Mouse (Mus musculus) ES-E14 (cell line): ENCODE results near the gene Flna. TPM values are rescaled to one million over a fixed set of nuclear protein-coding genes. Genes with fewer than 3 reads are reported as not detected.

Source experiments
- DNase-seq: peaks from one replicate; pipeline ENCODE4 v3.0.0-alpha.2; 2013; ENCODE audit warnings: low read depth, low spot score
- H3K27ac ChIP-seq: 2 replicates; pipeline ENCODE4 v1.5.1; 2012; ENCODE audit warnings: low read depth, mild to moderate bottlenecking, low read length, moderate library complexity, mixed read lengths; ENCODE audit not compliant: poor library complexity, insufficient read depth, severe bottlenecking
- H3K36me3 ChIP-seq: 2 replicates; pipeline ENCODE4 v1.6.1; 2012; ENCODE audit warnings: mild to moderate bottlenecking, low read length, moderate library complexity, mixed read lengths; ENCODE audit not compliant: control insufficient read depth, poor library complexity, insufficient read depth, severe bottlenecking
- H3K4me1 ChIP-seq, 2 experiments: fragments of 150-350 bp in 1 of 2; sonication (generic) in 1 of 2; 2 replicates each; pipeline ENCODE4 v1.6.1; 2012; ENCODE audit warnings: low read length in 2 of 2, mild to moderate bottlenecking in 1 of 2, mixed read lengths in 1 of 2; ENCODE audit not compliant: control insufficient read depth in 2 of 2, insufficient read depth in 2 of 2, poor library complexity in 1 of 2
- H3K4me3 ChIP-seq, 2 experiments: fragments of 150-350 bp in 1 of 2; sonication (generic) in 1 of 2; 2 replicates each; pipeline ENCODE4 v1.5.1; 2012; ENCODE audit warnings: low read length in 2 of 2, low read depth in 1 of 2, mild to moderate bottlenecking in 1 of 2, mixed read lengths in 1 of 2; ENCODE audit not compliant: insufficient read depth in 1 of 2, poor library complexity in 1 of 2, severe bottlenecking in 1 of 2
- H3K9ac ChIP-seq: 2 replicates; pipeline ENCODE4 v1.6.1; 2012; ENCODE audit warnings: low read depth, mild to moderate bottlenecking, low read length, mixed read lengths; ENCODE audit not compliant: poor library complexity, insufficient read depth, severe bottlenecking
- H3K9me3 ChIP-seq: fragments of 150-350 bp; sonication (generic); 2 replicates; pipeline ENCODE4 v1.6.1; 2012; ENCODE audit warnings: low read depth, mild to moderate bottlenecking, low read length; ENCODE audit not compliant: control insufficient read depth, insufficient read depth
- CHD2 ChIP-seq: IDR thresholded peaks from 2 replicates; pipeline ENCODE4 v1.6.1; 2014; ENCODE audit warnings: mild to moderate bottlenecking, low read depth, low read length, inconsistent platforms
- HCFC1 ChIP-seq: IDR thresholded peaks from 2 replicates; pipeline ENCODE4 v1.6.1; 2012; ENCODE audit warnings: low read length, inconsistent platforms, borderline replicate concordance; ENCODE audit not compliant: insufficient read depth
- MAFK ChIP-seq: IDR thresholded peaks from 2 replicates; pipeline ENCODE4 v1.6.1; 2014; ENCODE audit warnings: mild to moderate bottlenecking, low read depth, low read length, inconsistent platforms; ENCODE audit not compliant: insufficient read depth
- ZC3H11A ChIP-seq: IDR thresholded peaks from 2 replicates; pipeline ENCODE4 v1.6.1; 2012; ENCODE audit warnings: low read depth, mild to moderate bottlenecking, inconsistent platforms, low read length, borderline replicate concordance
- ZNF384 ChIP-seq: IDR thresholded peaks from 2 replicates; pipeline ENCODE4 v1.6.1; 2012; ENCODE audit warnings: low read depth, low read length, inconsistent platforms
- in situ Hi-C, 2 experiments: fragments of 600-800 bp; cut with MboI; formaldehyde crosslinking; loops; one replicate each; pipeline ENCODE4 v1.15.1; 2025; ENCODE audit warnings: low sequenced_read_pairs in 2 of 2, inconsistent platforms in 1 of 2; ENCODE audit not compliant: unreplicated experiment in 2 of 2
- total RNA-seq: library from RNA; depleted of rRNA; stranded (reverse); fragments of 300-350 nt; gene quantifications from 2 replicates; pipeline ENCODE4 v1.2.3, GENCODE M21; 2012; rRNA removed

Flna gene
- total RNA-seq, 1 experiment, result 687 TPM

GRCm38 (mm10) chrX:74203556-74203955, 46.1 kb downstream of the Flna start:
- no peak overlapping the region for H3K4me3 ChIP-seq
- in situ Hi-C loops, result no loop called here
- no peaks in the 10 kb centered on the region for H3K4me1 ChIP-seq
- no peaks in the 10 kb centered on the region for H3K9me3 ChIP-seq
- DNase-seq, result no peak
- no peak overlapping the region for H3K9ac ChIP-seq
- TF ChIP-seq ZNF384, result no peak
- TF ChIP-seq MAFK, result no peak
- no peak for TF ChIP-seq HCFC1
- no peak for TF ChIP-seq CHD2
- TF ChIP-seq ZC3H11A, result no peak
- no peaks in the 10 kb centered on the region for H3K36me3 ChIP-seq
- no peak overlapping the region for H3K27ac ChIP-seq

GRCm38 (mm10) chrX:74176959-74177358, 72.7 kb downstream of the Flna start, which contains the start of gene Tktl1:
Tktl1 (plus strand) TSS chrX:74177259.
- no peaks in the 10 kb centered on the region for H3K4me1 ChIP-seq
- in situ Hi-C loops, result no loop called here
- no peak for DNase-seq
- no peak within 1 kb of the TSS for H3K9ac ChIP-seq
- no peaks in the 10 kb centered on the region for H3K9me3 ChIP-seq
- no peak for TF ChIP-seq HCFC1
- TF ChIP-seq MAFK, result no peak
- no peak for TF ChIP-seq CHD2
- no peak for TF ChIP-seq ZC3H11A
- TF ChIP-seq ZNF384, result no peak
- no peak within 1 kb of the TSS for H3K4me3 ChIP-seq
- no peaks in the 10 kb centered on the region for H3K36me3 ChIP-seq
- no peak within 1 kb of the TSS for H3K27ac ChIP-seq

Other genes starting within 250 kb of the Flna start
- gene Irak1, start 225.9 kb downstream of the Flna start, total RNA-seq, result 35.9 and 49.0 TPM in 2 replicates
- gene Opn1mw, start 122.4 kb downstream of the Flna start, total RNA-seq, result not detected in 2 replicates
- 9.6 and 10.4 TPM in 2 replicates for gene Mecp2, start 114.5 kb downstream of the Flna start, total RNA-seq
- not detected in 2 replicates for gene Tex28, start 82.0 kb downstream of the Flna start, total RNA-seq
- 0.42 and 0.89 TPM in 2 replicates for gene Tktl1, start 72.6 kb downstream of the Flna start, total RNA-seq
- 44.3 and 59.0 TPM in 2 replicates for gene Emd, start 4.9 kb upstream of the Flna start, total RNA-seq
- 2,135 and 2,379 TPM in 2 replicates for gene Rpl10, start 21.0 kb upstream of the Flna start, total RNA-seq
- 32.8 and 49.3 TPM in 2 replicates for gene Taz, start 32.1 kb upstream of the Flna start, total RNA-seq
- gene Dnase1l1, start 32.5 kb upstream of the Flna start, total RNA-seq, result 3.9 and 5.3 TPM in 2 replicates
- gene Atp6ap1, start 47.3 kb upstream of the Flna start, total RNA-seq, result 102 and 129 TPM in 2 replicates
- 53.1 and 75.7 TPM in 2 replicates for gene Gdi1, start 55.2 kb upstream of the Flna start, total RNA-seq
- 27.7 and 33.6 TPM in 2 replicates for gene Fam50a, start 63.2 kb upstream of the Flna start, total RNA-seq
- 17.8 and 30.5 TPM in 2 replicates for gene Plxna3, start 79.2 kb upstream of the Flna start, total RNA-seq
- 64.6 and 71.1 TPM in 2 replicates for gene Lage3, start 103.8 kb upstream of the Flna start, total RNA-seq
- gene Ubl4a, start 123.4 kb upstream of the Flna start, total RNA-seq, result 15.3 and 17.5 TPM in 2 replicates
- gene Slc10a3, start 123.5 kb upstream of the Flna start, total RNA-seq, result 8.4 and 11.4 TPM in 2 replicates
- 8.9 and 9.6 TPM in 2 replicates for gene Fam3a, start 143.5 kb upstream of the Flna start, total RNA-seq
- 15.4 and 25.3 TPM in 2 replicates for gene Ikbkg, start 143.5 kb upstream of the Flna start, total RNA-seq
- 30.1 and 30.3 TPM in 2 replicates for gene G6pdx, start 179.4 kb upstream of the Flna start, total RNA-seq
- 1.3 and 4.7 TPM in 2 replicates for gene Gm6880, start 231.6 kb upstream of the Flna start, total RNA-seq